Mouse (Mus musculus): ENCODE data around the gene Fem1a.

Fem1a gene

DNA sequence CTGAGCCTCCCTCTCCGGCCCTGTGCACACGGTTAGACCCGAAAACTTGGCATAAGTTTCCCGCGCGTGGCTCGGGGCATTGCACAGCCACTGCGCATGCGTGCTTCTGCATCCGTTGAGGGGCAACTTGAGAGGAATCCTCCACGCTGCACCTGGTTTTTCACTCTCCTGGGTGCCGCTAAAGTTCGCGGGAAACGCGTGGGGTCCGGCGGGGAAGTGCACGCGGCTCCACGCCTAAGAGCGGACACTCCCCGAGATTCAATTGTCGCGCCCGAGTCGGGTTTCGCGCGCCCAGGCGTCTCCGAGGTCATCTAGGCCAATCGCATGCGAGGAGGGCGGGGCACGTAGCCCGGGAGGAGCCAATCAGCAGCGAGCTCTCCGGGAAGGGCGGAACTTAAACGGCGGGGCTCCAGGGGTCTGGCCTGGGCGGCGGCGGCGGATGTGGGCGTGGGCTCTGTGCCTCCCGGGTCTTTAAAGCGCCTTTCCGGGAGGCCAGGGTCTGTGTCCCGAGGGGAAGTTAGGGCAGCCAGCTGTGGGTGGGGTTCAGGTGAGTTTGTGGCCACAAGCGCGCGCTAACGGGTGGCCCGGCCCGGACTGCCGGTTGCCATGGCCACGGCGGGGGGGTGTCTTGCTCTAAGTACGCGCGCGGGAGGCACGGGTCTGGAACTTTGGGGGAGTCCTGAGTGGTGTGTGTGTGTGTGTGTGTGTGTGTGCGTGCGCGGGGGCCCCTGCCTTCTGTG lies 47.4 kb downstream of the Fem1a start:
- DNase-seq (ENCODE audit: low spot score in 2 of 2): peak; percentile 82 to 86

DNA sequence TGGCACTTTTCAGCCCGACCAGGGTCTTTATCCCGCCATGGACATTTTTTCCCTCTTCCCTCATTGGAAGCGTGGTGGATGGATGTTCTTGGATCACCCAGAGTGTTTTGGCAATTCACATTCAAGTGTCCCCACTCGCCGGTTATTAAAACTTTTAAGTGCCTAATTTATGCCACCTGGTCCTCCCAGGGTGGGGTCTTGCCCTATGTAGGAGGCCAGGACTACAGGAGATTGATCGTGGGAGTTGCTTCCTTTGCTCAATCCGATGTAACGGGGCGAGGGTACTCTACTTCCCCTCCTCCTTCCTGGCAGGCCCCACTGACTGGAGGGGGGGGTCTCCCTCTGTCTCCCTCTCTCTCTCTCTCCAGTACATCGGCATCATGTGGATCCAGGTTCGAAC lies 48.1 kb downstream of the Fem1a start:
- no peak for DNase-seq (ENCODE audit: low spot score in 2 of 2)

DNA sequence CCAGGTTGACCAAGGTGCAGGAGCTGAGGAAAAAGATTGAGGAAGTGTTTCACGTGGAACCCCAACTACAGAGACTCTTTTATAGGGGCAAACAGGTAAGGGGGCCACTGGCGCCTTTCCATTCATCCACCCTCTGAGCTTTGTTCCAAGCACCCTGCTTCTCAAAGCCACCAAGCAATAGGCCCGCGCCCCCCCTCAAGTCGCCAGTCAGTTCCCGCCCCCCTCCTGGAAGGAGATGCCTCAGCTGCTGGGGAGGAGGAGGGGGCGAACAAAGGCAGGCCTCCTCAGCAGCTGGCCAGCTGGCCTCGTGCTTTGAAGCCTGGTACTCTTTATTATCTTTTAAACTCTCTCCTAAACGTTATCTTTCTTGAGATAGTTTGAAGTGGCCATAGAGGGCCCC lies 48.5 kb downstream of the Fem1a start:
- no peak for DNase-seq (ENCODE audit: low spot score in 2 of 2)

DNA sequence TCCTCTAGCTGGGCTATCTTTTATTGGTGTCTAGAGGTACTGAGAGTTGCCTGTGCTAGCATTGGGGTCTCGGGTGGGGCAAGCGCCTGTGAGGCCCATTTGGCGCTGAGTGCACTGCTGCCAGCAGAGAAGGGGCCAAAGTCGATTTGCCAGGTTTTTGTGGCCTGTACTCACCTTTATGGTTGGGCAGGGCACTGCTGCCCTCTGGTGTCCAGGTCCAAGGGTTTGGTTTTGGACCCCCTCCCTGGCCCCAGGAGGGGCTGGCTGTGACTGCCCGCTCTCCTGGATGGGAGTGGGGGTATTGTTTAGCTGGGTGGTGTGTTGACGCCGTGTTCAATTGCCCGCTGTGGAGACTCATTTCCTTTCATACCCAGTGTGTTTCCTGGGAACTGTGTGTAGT lies 49.2 kb downstream of the Fem1a start:
- DNase-seq (ENCODE audit: low spot score in 2 of 2): no peak

DNA sequence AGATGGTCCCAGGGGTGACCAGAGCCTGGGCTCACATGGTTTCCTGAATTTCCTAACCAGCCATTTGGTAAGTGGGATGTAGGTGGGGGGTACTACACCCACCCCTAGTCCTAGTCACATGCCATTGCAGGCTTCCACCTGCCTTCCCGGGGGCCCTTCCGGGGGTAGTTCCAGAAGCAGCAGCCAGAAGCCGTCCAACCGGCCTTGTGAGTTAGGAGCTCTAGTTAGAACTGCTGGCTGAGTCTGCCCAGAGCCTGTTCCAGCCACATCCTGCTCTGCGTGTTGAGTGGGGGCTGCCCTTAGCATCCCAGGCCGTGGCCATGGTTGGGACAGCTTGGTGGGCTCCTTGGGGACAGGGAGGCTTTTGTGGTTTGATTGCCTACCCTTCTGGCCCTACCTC lies 51.5 kb downstream of the Fem1a start:
- no peak for DNase-seq (ENCODE audit: low spot score in 2 of 2)

DNA sequence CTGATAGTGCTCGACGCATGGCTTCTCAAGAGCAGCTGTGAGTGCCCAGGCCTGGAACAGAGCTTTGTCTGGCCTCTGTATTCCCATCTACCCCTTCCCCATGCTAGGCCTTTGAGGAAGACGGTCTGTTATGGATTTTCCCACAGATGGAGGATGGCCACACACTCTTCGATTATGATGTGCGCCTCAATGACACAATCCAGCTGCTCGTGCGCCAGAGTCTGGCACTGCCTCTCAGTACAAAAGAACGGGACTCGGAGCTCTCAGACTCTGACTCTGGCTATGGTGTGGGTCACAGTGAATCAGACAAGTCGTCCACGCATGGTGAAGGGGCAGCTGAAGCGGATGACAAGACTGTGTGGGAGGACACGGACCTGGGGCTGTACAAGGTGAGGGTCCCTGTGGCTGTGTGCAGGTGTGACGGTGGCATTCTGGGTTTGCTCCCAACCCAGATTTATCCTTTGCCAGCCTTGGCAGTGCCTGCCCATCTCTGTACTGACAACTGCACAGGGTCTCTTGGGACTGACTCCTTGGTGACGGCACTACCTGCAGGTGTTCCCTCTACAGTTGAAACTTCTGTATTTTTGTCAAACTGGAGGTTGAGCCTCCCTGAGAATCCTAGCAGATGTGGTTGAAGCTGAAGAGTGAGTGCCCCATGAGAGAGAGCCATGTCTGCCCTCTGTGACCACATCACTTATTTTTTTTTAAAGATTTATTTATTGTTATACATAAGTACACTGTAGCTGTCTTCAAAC lies 52.8 kb downstream of the Fem1a start:
- no peak for DNase-seq (ENCODE audit: low spot score in 2 of 2)
